Mouse (Mus musculus): ENCODE measurements at regions not wholly inside any gene's neighbourhood (a gene's known extent, or its start where the extent isn't known, plus 50 kb on each side); places are given as distances from the start of the nearest gene placed in this dataset.

- no peak for TF ChIP-seq CTCF (IDR thresholded peaks at IDR 0.05; ENCODE audit: borderline replicate concordance, insufficient read depth, low read length)
- TF ChIP-seq POLR2A (IDR thresholded peaks at IDR 0.05; ENCODE audit: low read depth, low read length), result no peak
Observed at GRCm38 (mm10) chr12:77537139-77537848, 299.4 kb downstream of the Fut8 start.
